Mouse (Mus musculus) heart, adult 18-20 months (tissue): ENCODE measurements at regions not wholly inside any gene's neighbourhood (a gene's known extent, or its start where the extent isn't known, plus 50 kb on each side); places are given as distances from the start of the nearest gene placed in this dataset.

Experiments
- DNase-seq, 2 experiments: peaks; one replicate each; pipeline ENCODE4 v3.0.0; 2021 to 2022; ENCODE audit warnings: mixed read lengths in 1 of 2

GRCm38 (mm10) chr3:60138319-60138718 lies 56.6 kb downstream of the Sucnr1 start:
- no peak for DNase-seq

- no peak for DNase-seq
Measured at GRCm38 (mm10) chr3:60159865-60160264, 78.2 kb downstream of the Sucnr1 start.

GRCm38 (mm10) chr3:60167633-60168032 lies 86.0 kb downstream of the Sucnr1 start:
- peak; percentile 10 to 14 for DNase-seq

GRCm38 (mm10) chr3:60168135-60168926 lies 86.7 kb downstream of the Sucnr1 start:
- DNase-seq: no peak

GRCm38 (mm10) chr3:60169606-60170005 lies 87.9 kb downstream of the Sucnr1 start:
- peak; percentile 4 to 17 for DNase-seq

- DNase-seq: no peak
Measured at GRCm38 (mm10) chr3:60184481-60184880, 102.8 kb downstream of the Sucnr1 start.

- no peak for DNase-seq
Measured at GRCm38 (mm10) chr3:60196031-60196430, 114.4 kb downstream of the Sucnr1 start.

GRCm38 (mm10) chr3:60207936-60208335 lies 126.3 kb downstream of the Sucnr1 start:
- DNase-seq: no peak

GRCm38 (mm10) chr3:60218938-60219337 lies 137.3 kb downstream of the Sucnr1 start:
- no peak for DNase-seq

GRCm38 (mm10) chr3:60240664-60241063 lies 159.0 kb downstream of the Sucnr1 start:
- DNase-seq: no peak

GRCm38 (mm10) chr3:60266666-60267415 lies 185.2 kb downstream of the Sucnr1 start:
- DNase-seq: no peak

GRCm38 (mm10) chr3:60267416-60268174 lies 185.9 kb downstream of the Sucnr1 start:
- no peak for DNase-seq

GRCm38 (mm10) chr3:60270463-60270862 lies 188.8 kb downstream of the Sucnr1 start:
- no peak for DNase-seq

- no peak for DNase-seq
Measured at GRCm38 (mm10) chr3:60273744-60274143, 192.1 kb downstream of the Sucnr1 start.

- no peak for DNase-seq
Measured at GRCm38 (mm10) chr3:60275249-60275838, 193.7 kb downstream of the Sucnr1 start.

- DNase-seq: peak; percentile 14 to 18
Measured at GRCm38 (mm10) chr3:60277791-60278190, 194.8 kb upstream of the Mbnl1 start.

- DNase-seq: no peak
Measured at GRCm38 (mm10) chr3:60281229-60281628, 191.4 kb upstream of the Mbnl1 start.

GRCm38 (mm10) chr3:60281959-60282495 lies 190.6 kb upstream of the Mbnl1 start:
- DNase-seq: no peak

GRCm38 (mm10) chr3:60292142-60292541 lies 180.5 kb upstream of the Mbnl1 start:
- DNase-seq: no peak

GRCm38 (mm10) chr3:60292940-60293339 lies 179.7 kb upstream of the Mbnl1 start:
- DNase-seq: no peak

- DNase-seq: no peak
Measured at GRCm38 (mm10) chr3:60305399-60305798, 167.2 kb upstream of the Mbnl1 start.

- no peak for DNase-seq
Measured at GRCm38 (mm10) chr3:60310402-60310801, 162.2 kb upstream of the Mbnl1 start.
